Mouse (Mus musculus) mesoderm, embryonic 11.5 days (tissue): ENCODE data around the gene Dnaic1.

Source experiments
- DNase-seq: peaks from one replicate; pipeline ENCODE4 v3.0.0-alpha.2; 2012; ENCODE audit warnings: low read depth, low spot score

Gene Dnaic1

DNA sequence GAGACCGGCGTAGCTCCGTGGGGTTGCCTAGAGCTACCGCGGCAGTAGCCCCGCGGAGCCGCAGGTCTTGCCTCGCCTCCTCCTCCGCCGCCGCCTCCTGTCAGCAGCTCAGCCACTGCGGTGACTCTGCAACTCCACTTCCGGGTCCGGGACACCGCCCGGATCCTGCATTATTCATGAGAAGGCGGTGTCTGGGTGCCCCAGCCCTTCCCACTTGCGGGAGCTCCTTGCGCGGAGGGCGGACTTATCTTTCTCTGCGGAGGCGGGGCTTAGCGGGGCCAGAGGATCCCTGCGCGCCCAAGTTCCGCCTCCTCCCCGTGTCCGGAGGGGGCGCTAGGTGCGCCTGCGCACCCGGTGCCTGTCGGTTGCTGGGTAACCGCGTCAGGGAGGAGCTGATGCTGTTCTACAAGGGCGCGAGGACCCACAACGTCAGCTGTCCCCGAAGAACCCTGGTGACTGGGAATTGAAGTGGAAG, at the start of gene Dnaic1, which contains the start of gene Fam219a:
Dnaic1 (plus strand) TSS at position 365 of the 475 bp plus-strand sequence.
Fam219a (minus strand) TSS at position 128 of the 475 bp plus-strand sequence.
- peak; percentile 99 for DNase-seq

- no peak for DNase-seq
Measured at GRCm38 (mm10) chr4:41520641-41521040, 48.9 kb upstream of the Dnaic1 start.

GRCm38 (mm10) chr4:41522136-41522535, 47.4 kb upstream of the Dnaic1 start:
- DNase-seq = no peak

GRCm38 (mm10) chr4:41522788-41523187, 46.8 kb upstream of the Dnaic1 start:
- peak; percentile 44 for DNase-seq

- no peak for DNase-seq
Measured at GRCm38 (mm10) chr4:41523839-41524238, 45.7 kb upstream of the Dnaic1 start.

DNA sequence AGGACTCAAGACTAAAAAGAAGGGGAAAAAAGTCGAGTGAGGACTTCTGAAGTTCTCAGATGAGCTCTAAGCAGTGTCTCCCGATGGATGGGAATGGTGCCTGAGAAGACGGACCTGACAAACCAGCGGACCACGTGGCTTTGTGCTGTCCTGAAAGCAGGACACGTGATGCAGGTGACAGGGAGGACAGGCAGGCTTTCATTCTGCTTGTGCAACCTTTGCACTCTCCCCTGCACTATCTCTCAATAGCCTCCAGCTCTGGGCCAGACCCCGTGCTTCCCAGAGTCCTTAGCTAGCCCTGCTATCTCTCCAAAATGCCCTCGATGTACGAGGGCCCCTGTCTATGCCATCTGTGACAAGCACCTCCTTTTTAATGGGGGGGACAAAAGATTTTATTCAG, 44.7 kb upstream of the Dnaic1 start:
- DNase-seq = no peak

DNA sequence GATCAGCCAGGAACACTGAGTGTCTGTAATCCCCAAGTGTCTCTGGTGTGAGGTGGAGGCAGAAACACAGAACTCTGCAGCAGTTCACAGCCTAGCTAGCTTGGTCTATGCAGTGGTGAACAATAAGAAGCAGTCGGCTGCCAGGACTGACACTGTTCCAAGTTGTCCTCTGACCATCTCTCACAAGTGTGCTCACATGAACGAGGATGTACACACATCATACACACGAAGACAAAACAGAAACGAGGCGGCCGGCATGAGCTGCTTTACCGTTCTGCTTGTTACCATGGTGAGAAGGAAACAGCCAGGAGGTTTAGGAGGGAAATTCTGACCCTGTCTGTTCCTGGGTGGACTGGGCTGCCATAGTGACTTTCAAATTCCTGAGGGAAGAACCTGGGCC, 43.0 kb upstream of the Dnaic1 start:
- DNase-seq = peak; percentile 15

- peak; percentile 34 for DNase-seq
Measured at GRCm38 (mm10) chr4:41527076-41527475, 42.5 kb upstream of the Dnaic1 start.

GRCm38 (mm10) chr4:41527996-41528395, 41.6 kb upstream of the Dnaic1 start:
- peak; percentile 32 for DNase-seq

DNA sequence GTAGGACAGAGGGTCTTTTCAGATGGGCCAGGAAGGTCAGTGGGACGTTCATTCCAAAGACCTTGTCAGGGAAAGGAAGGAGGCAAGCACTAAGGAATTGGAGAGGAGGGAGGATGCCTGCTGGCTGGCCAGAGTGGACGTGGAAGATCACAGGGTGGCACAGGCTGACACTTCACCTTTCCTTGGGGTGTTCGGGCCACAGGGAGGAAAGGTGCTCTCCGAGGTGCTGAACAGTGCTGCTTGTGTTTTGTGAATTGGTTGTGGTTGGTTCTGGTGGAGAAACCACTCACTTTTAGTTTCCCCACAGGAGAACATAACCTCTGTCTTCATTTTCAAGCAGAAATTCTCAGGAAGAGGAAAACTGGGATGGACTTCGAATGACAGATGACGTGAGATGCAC, 37.2 kb upstream of the Dnaic1 start:
- peak; percentile 69 for DNase-seq

DNA sequence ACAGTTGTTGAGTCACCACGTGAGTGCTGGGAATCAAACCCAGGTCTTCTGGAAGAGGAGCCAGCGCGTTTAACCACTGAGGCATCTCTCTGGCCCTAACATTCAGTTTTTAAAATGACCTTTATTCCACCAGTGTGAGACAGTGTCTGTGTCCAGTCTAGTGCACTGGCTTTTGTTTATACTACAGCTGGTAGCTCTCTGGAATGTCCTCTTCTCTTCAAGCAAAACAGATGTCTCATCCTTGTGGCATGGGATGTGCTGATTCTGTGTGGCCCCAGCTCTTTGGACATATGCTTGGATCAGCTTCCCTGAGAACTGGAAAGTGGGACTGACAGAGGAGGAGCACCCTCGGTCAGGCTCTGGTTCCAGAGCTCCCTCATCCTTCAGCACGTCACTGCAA, 34.7 kb upstream of the Dnaic1 start:
- no peak for DNase-seq

DNA sequence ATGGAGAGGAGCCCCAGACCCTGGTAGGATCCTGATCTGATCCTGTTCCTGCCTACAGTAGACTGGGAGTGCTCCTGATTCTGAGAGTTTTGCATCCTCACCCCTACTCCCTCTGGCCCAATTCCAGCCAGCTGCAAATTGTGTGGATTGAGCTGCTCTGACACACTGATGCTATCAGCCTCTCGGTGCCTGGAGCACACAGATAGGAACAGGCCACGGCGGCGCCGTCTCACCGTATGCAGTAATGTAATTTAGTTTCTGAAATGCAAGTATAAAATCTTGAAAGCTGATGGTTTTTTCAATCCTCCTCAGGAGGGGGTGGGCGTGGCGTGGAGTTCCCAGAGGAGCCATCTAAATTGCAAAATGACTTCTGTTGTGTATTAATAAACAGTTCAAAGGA, 27.4 kb upstream of the Dnaic1 start:
- DNase-seq = no peak

- DNase-seq = peak; percentile 75
Measured at GRCm38 (mm10) chr4:41545985-41546384, 23.6 kb upstream of the Dnaic1 start.

- no peak for DNase-seq
Measured at GRCm38 (mm10) chr4:41547086-41547485, 22.5 kb upstream of the Dnaic1 start.

DNA sequence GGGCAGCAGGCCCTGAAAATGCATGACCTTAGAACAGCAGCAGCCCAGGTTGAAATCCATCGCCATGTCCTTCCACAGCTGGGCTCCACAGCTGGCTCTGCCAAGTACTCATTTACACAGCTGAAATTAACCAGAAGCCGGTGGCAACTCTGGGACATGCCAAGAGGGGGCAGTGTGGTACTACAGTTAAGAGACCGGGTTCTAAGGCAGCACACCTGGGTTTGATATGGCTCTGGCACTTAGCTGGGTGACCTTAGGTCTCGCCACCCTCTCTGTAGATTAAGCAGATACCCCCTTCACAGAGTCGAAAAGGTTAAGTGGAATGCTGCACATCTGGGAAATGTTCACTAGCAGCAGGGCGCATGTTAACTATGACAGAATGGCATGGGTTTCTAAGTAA, 17.0 kb upstream of the Dnaic1 start:
- DNase-seq = peak; percentile 83

- DNase-seq = peak; percentile 22
Measured at GRCm38 (mm10) chr4:41553116-41553515, 16.5 kb upstream of the Dnaic1 start.

- no peak for DNase-seq
Measured at GRCm38 (mm10) chr4:41554994-41555663, 14.4 kb upstream of the Dnaic1 start.

GRCm38 (mm10) chr4:41556311-41556953, 13.1 kb upstream of the Dnaic1 start:
- DNase-seq = no peak

- no peak for DNase-seq
Measured at GRCm38 (mm10) chr4:41557092-41557491, 12.5 kb upstream of the Dnaic1 start.

GRCm38 (mm10) chr4:41563297-41563696, 6.3 kb upstream of the Dnaic1 start:
- DNase-seq = no peak

DNA sequence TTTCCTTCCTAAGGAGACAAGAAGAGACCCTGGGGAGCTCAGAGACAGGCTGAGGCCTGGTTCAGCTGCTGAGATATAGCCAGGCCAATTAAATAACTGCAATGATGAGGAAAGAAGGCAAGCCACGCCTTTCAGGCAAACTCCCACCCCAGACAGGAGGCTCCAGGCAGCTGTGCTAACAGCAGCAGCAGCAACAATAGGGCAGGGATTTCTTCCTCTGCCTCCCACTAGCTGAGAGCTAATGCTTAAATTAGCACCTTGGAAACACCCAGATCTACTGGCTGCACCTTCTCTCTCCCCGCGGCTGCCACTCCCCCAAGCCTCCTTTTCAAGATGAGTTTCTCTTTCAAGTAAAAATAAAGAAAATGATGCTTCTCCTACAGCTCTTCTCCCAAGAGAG, 3.5 kb upstream of the Dnaic1 start:
- no peak for DNase-seq

- no peak for DNase-seq
Measured at GRCm38 (mm10) chr4:41568239-41568638, 1.3 kb upstream of the Dnaic1 start.
